Mouse (Mus musculus): Measurements from ENCODE around the gene Sh3bgrl3.

DNA sequence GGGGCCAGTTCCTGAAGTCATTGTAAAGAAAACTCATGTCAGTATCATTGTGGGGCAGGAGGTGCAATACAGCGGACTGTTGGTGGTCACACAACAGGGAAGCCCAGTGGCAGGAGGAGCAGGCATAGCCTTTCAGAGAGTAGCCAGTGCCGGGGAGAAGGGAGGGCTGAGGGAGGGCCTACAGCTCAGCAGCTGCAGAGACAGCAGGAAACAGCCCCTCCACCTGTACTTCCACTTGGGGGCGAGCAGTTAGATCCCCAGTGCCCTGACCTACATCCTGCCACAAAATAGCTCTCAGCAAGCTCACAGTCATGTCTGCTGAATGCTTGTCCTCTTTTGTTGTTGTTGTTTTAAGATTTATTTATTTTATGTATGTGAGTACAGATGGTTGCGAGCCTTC is 7.0 kb downstream of the Sh3bgrl3 start:
- TF ChIP-seq CTCF (IDR thresholded peaks at IDR 0.05; ENCODE audit: control insufficient read depth, insufficient read depth, insufficient replicate concordance, low read depth, low read length) (no peak), POLR2A (IDR thresholded peaks at IDR 0.05; ENCODE audit: control insufficient read depth, low read depth, low read length) (no peak)

All from testis, adult 2 months (tissue).